Mouse (Mus musculus) hindbrain, embryonic 15.5 days (tissue): ENCODE measurements around the gene Selenoi. TPM values are rescaled to one million over a fixed set of nuclear protein-coding genes. Genes with fewer than 3 reads are reported as not detected.
A peak's percentile ranks its signal among the peaks of the same experiment; 100 is the strongest.

Experiments
- ATAC-seq: fragments of 200-750 bp; cut with Nextera tagmentation; 2 replicates; pipeline ENCODE4 v1.8.0; 2017; ENCODE audit warnings: low read depth, moderate number of reproducible peaks, moderate TSS enrichment; ENCODE audit not compliant: low FRiP score
- H3K27ac ChIP-seq: fragments of 300-500 bp; sonication (generic); replicated peaks from 2 replicates; pipeline ENCODE4 v1.5.1; 2015; ENCODE audit warnings: mild to moderate bottlenecking, inconsistent platforms
- H3K27me3 ChIP-seq: fragments of 300-500 bp; sonication (generic); 2 replicates; pipeline ENCODE4 v1.6.1; 2015; ENCODE audit warnings: control low read depth, inconsistent platforms
- H3K36me3 ChIP-seq: fragments of 300-500 bp; sonication (generic); 2 replicates; pipeline ENCODE4 v1.6.1; 2015; ENCODE audit warnings: control low read depth, inconsistent platforms
- H3K4me1 ChIP-seq: fragments of 300-500 bp; sonication (generic); replicated peaks from 2 replicates; pipeline ENCODE4 v1.6.1; 2015; ENCODE audit warnings: control low read depth, inconsistent platforms
- H3K4me2 ChIP-seq: fragments of 300-500 bp; sonication (generic); 2 replicates; pipeline ENCODE4 v1.6.1; 2015; ENCODE audit warnings: moderate library complexity, mild to moderate bottlenecking, inconsistent platforms
- H3K4me3 ChIP-seq: fragments of 300-500 bp; sonication (generic); 2 replicates; pipeline ENCODE4 v1.5.1; 2015; ENCODE audit warnings: mild to moderate bottlenecking, inconsistent platforms
- H3K9ac ChIP-seq: fragments of 300-500 bp; sonication (generic); 2 replicates; pipeline ENCODE4 v1.6.1; 2015; ENCODE audit warnings: inconsistent platforms
- H3K9me3 ChIP-seq: fragments of 300-500 bp; sonication (generic); 2 replicates; pipeline ENCODE4 v1.6.1; 2016; ENCODE audit warnings: control low read depth, inconsistent platforms
- WGBS: fragments of 180-500 bp; shearing (Covaris S2); methylation state at CpG from one replicate; pipeline ENCODE4 v1.1.7; 2015; 5-methylcytosine and 5-hydroxymethylcytosine counted together
- polyA plus RNA-seq: library from polyadenylated mRNA; unstranded; fragments of >200 nt; fragmentation: Nextera tagmentation; extraction: Ambion mirVana; gene quantifications from 2 replicates; pipeline ENCODE4 v1.2.1, GENCODE M21; 2015

The Selenoi gene
- polyA plus RNA-seq, 1 experiment from 2014 or later: 25.0 TPM

GRCm38 (mm10) chr5:30240552-30240951, 8.2 kb downstream of the Selenoi start:
- Histone ChIP-seq H3K36me3 (no peaks in the 10 kb centered on the region), H3K27ac (no peak overlapping the region), H3K27me3 (no peaks in the 10 kb centered on the region), H3K4me3 (no peak overlapping the region), H3K9ac (no peak overlapping the region), H3K4me1 (0 out of 2 replicates have a peak, but pooled peaks cover 6% of the 10 kb centered on the region), H3K9me3 (no peaks in the 10 kb centered on the region), H3K4me2 (no peak overlapping the region)
- no peak for ATAC-seq
- WGBS: 92% methylated on average over 7 of the region's 7 CpGs

- no peak overlapping the region for H3K27ac ChIP-seq
- H3K9me3 ChIP-seq: no peaks in the 10 kb centered on the region
- no peak overlapping the region for H3K4me2 ChIP-seq
- WGBS: 54% methylated on average over 1 of the region's 1 CpGs
- 0 out of 2 replicates have a peak, but pooled peaks cover 6% of the 10 kb centered on the region for H3K4me1 ChIP-seq
- no peaks in the 10 kb centered on the region for H3K36me3 ChIP-seq
- no peak overlapping the region for H3K4me3 ChIP-seq
- no peak overlapping the region for H3K9ac ChIP-seq
- ATAC-seq: no peak
- no peaks in the 10 kb centered on the region for H3K27me3 ChIP-seq
Observed at GRCm38 (mm10) chr5:30242410-30242809, 10.0 kb downstream of the Selenoi start.

- Histone ChIP-seq H3K9me3 (no peaks in the 10 kb centered on the region), H3K27ac (no peak overlapping the region), H3K9ac (no peak overlapping the region), H3K27me3 (no peaks in the 10 kb centered on the region), H3K4me2 (no peak overlapping the region), H3K4me3 (no peak overlapping the region), H3K4me1 (0 out of 2 replicates have a peak, but pooled peaks cover 6% of the 10 kb centered on the region), H3K36me3 (no peaks in the 10 kb centered on the region; the same call in 1 of the 2 replicates)
- 65% methylated on average over 9 of the region's 9 CpGs for WGBS
- no peak for ATAC-seq
Observed at GRCm38 (mm10) chr5:30243741-30244140, 11.4 kb downstream of the Selenoi start.

GRCm38 (mm10) chr5:30245861-30246416, 13.6 kb downstream of the Selenoi start:
- no peak overlapping the region for H3K9ac ChIP-seq
- 86% methylated on average over 9 of the region's 9 CpGs for WGBS
- H3K27ac ChIP-seq: no peak overlapping the region
- no peak overlapping the region for H3K4me3 ChIP-seq
- no peaks in the 10 kb centered on the region for H3K27me3 ChIP-seq
- no peaks in the 10 kb centered on the region for H3K9me3 ChIP-seq
- H3K36me3 ChIP-seq: peaks cover 10% of the 10 kb centered on the region
- no peak for ATAC-seq
- 0 out of 2 replicates have a peak, but pooled peaks cover 6% of the 10 kb centered on the region for H3K4me1 ChIP-seq
- H3K4me2 ChIP-seq: no peak overlapping the region

- Histone ChIP-seq H3K27ac (no peak overlapping the region), H3K9me3 (no peaks in the 10 kb centered on the region), H3K27me3 (no peaks in the 10 kb centered on the region), H3K4me3 (no peak overlapping the region), H3K4me1 (0 out of 2 replicates have a peak, but pooled peaks cover 6% of the 10 kb centered on the region), H3K9ac (no peak overlapping the region), H3K4me2 (no peak overlapping the region), H3K36me3 (peaks cover 16% of the 10 kb centered on the region)
- 100% methylated on average over 1 of the region's 1 CpGs for WGBS
- no peak for ATAC-seq
Observed at GRCm38 (mm10) chr5:30247666-30248065, 15.3 kb downstream of the Selenoi start.

GRCm38 (mm10) chr5:30255567-30256354, 23.4 kb downstream of the Selenoi start:
- H3K4me2 ChIP-seq: no peak overlapping the region
- H3K27me3 ChIP-seq: no peaks in the 10 kb centered on the region
- peaks cover 63% of the 10 kb centered on the region for H3K36me3 ChIP-seq
- H3K9me3 ChIP-seq: no peaks in the 10 kb centered on the region
- no peaks in the 10 kb centered on the region for H3K4me1 ChIP-seq
- H3K9ac ChIP-seq: no peak overlapping the region
- no peak overlapping the region for H3K4me3 ChIP-seq
- ATAC-seq: no peak
- WGBS: 88% methylated on average over 12 of the region's 12 CpGs
- H3K27ac ChIP-seq: no peak overlapping the region

GRCm38 (mm10) chr5:30258776-30259175, 26.4 kb downstream of the Selenoi start:
- 91% methylated on average over 7 of the region's 7 CpGs for WGBS
- no peaks in the 10 kb centered on the region for H3K9me3 ChIP-seq
- H3K9ac ChIP-seq: no peak overlapping the region
- no peak overlapping the region for H3K27ac ChIP-seq
- H3K4me1 ChIP-seq: no peaks in the 10 kb centered on the region
- H3K36me3 ChIP-seq: peaks cover 61% of the 10 kb centered on the region
- no peaks in the 10 kb centered on the region for H3K27me3 ChIP-seq
- no peak overlapping the region for H3K4me3 ChIP-seq
- no peak for ATAC-seq
- H3K4me2 ChIP-seq: no peak overlapping the region

- Histone ChIP-seq H3K27me3 (no peaks in the 10 kb centered on the region), H3K27ac (0 out of 2 replicates have a peak overlapping the region, but pooled peaks have one; percentile 0), H3K4me3 (no peak overlapping the region), H3K4me2 (no peak overlapping the region), H3K4me1 (no peaks in the 10 kb centered on the region; the same call in 1 of the 2 replicates), H3K9me3 (no peaks in the 10 kb centered on the region), H3K9ac (no peak overlapping the region), H3K36me3 (peaks cover 21% of the 10 kb centered on the region)
- 64% methylated on average over 11 of the region's 11 CpGs for WGBS
- no peak for ATAC-seq
Observed at GRCm38 (mm10) chr5:30270571-30271190, 38.3 kb downstream of the Selenoi start.

- H3K9ac ChIP-seq: no peak overlapping the region
- 94% methylated on average over 11 of the region's 11 CpGs for WGBS
- ATAC-seq: no peak
- H3K4me1 ChIP-seq: no peaks in the 10 kb centered on the region; the same call in 1 of the 2 replicates
- H3K9me3 ChIP-seq: no peaks in the 10 kb centered on the region
- H3K27ac ChIP-seq: no peak overlapping the region
- H3K27me3 ChIP-seq: no peaks in the 10 kb centered on the region
- peaks cover 10% of the 10 kb centered on the region for H3K36me3 ChIP-seq
- no peak overlapping the region for H3K4me3 ChIP-seq
- H3K4me2 ChIP-seq: no peak overlapping the region
Observed at GRCm38 (mm10) chr5:30271599-30272281, 39.4 kb downstream of the Selenoi start.

- no peaks in the 10 kb centered on the region for H3K9me3 ChIP-seq
- H3K4me2 ChIP-seq: no peak overlapping the region
- H3K9ac ChIP-seq: no peak overlapping the region
- no peaks in the 10 kb centered on the region for H3K27me3 ChIP-seq
- no peak overlapping the region for H3K27ac ChIP-seq
- H3K4me3 ChIP-seq: no peak overlapping the region
- ATAC-seq: no peak
- WGBS: 88% methylated on average over 2 of the region's 2 CpGs
- H3K4me1 ChIP-seq: peaks cover 4% of the 10 kb centered on the region; the same call in 1 of the 2 replicates
- H3K36me3 ChIP-seq: no peaks in the 10 kb centered on the region
Observed at GRCm38 (mm10) chr5:30276361-30276760, 44.0 kb downstream of the Selenoi start.

GRCm38 (mm10) chr5:30278952-30279351, 46.6 kb downstream of the Selenoi start:
- Histone ChIP-seq H3K27me3 (no peaks in the 10 kb centered on the region), H3K4me1 (peaks cover 7% of the 10 kb centered on the region; the same call in 1 of the 2 replicates), H3K4me2 (no peak overlapping the region), H3K9me3 (no peaks in the 10 kb centered on the region), H3K36me3 (no peaks in the 10 kb centered on the region), H3K27ac (no peak overlapping the region), H3K9ac (no peak overlapping the region), H3K4me3 (no peak overlapping the region)
- 78% methylated on average over 3 of the region's 3 CpGs for WGBS
- ATAC-seq: no peak
